Mouse (Mus musculus) gonadal fat pad, adult 2 months (tissue): ENCODE measurements around the gene Clcnka. TPM values are rescaled to one million over a fixed set of nuclear protein-coding genes. Genes with fewer than 3 reads are reported as not detected.

Source experiments
- DNase-seq: peaks from one replicate; pipeline ENCODE4 v3.0.0-alpha.2; 2012; ENCODE audit warnings: low read depth
- polyA plus RNA-seq: library from polyadenylated mRNA; depleted of rRNA; stranded (reverse); fragments of >200 nt; gene quantifications from 2 replicates; pipeline ENCODE4 v1.2.3, GENCODE M21; 2012

The Clcnka gene
- polyA plus RNA-seq, 1 experiment: 0.31 TPM

DNA sequence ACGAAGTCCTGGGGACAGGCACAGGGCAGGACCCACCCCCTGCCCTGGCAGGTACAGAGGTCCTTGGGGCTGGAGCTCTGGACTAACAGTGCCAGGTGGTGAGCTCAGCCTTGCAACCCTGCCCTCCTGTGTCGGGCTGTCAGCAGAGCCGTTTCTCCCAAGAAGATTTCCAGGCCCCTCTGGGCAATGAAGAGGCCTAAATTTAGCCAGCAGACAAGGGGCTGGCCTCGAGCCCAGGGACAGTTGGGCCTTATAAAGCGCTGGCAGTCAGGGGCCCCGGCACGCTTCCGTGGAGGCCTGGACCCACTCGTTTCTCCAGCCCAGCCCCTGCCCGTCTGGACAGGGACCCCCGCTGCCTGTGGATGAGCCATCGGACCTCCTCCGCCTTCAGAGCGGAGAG, 22.9 kb upstream of the Clcnka start:
- DNase-seq: no peak

GRCm38 (mm10) chr4:141420886-141421285, 22.4 kb upstream of the Clcnka start:
- no peak for DNase-seq

GRCm38 (mm10) chr4:141420192-141420829, 21.8 kb upstream of the Clcnka start, which contains the start of gene Hspb7:
Hspb7 (plus strand) TSS chr4:141420779.
- no peak for DNase-seq

DNA sequence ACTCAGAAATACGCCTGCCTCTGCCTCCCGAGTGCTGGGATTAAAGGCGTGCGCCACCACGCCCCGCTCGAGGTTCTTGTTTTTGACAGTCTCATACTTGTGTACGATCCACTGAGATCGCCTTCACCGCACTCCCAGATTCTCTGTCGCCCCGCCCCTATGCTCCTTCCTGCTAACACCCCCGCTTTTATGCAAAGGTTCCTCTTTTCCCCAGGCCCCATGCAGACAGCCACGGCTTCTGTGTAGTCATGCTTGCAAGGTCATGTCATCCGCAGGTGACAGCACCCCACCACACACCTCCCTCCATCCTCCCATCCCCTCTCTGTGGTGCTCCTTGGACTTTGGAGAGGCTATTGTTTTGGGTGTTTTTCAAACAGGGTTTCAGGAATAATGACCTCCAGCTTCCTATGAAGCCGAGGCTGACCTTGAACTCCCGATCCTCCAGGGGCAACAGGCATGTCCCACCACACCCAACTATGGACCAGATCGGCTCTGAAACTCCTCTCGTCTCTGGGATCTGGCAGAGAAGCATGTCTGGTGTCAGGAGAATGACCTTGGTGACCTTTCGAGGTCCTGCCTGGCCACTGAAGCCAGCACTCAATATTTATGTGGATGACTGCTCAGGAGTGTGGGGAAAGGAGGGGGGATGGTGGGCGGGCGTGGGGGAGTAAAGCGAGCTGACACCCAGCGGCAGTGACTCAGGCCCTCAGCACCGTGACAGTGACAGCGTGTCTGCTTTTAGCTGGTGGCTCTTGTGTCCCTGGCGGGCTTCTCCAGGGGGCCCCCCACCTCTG, 21.1 kb upstream of the Clcnka start:
- DNase-seq: no peak

- no peak for DNase-seq
Observed at GRCm38 (mm10) chr4:141415924-141416323, 17.4 kb upstream of the Clcnka start, which contains the start of gene Clcnkb. Clcnkb (minus strand) TSS chr4:141416014.

- no peak for DNase-seq
Observed at GRCm38 (mm10) chr4:141411430-141411992, 13.0 kb upstream of the Clcnka start.

DNA sequence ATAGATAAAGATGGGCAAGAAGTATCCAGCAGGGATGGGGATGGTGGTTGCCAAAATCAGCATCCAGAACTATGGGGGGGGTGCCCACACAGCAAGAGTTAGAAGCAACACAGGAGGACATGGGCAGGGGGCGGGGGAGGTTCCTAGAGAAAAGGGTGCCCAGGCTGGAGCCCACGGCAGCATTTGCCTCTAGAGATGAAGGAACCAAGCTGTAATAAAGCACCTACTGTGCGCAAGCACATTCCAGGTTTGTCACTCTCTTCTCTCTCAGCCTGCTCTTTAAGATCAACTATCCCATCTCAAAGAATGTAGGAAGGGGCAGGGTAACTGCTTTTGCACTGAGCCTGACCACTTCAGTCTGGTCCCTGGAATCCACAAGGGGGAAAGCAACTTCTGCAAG, 10.1 kb upstream of the Clcnka start:
- DNase-seq: no peak

DNA sequence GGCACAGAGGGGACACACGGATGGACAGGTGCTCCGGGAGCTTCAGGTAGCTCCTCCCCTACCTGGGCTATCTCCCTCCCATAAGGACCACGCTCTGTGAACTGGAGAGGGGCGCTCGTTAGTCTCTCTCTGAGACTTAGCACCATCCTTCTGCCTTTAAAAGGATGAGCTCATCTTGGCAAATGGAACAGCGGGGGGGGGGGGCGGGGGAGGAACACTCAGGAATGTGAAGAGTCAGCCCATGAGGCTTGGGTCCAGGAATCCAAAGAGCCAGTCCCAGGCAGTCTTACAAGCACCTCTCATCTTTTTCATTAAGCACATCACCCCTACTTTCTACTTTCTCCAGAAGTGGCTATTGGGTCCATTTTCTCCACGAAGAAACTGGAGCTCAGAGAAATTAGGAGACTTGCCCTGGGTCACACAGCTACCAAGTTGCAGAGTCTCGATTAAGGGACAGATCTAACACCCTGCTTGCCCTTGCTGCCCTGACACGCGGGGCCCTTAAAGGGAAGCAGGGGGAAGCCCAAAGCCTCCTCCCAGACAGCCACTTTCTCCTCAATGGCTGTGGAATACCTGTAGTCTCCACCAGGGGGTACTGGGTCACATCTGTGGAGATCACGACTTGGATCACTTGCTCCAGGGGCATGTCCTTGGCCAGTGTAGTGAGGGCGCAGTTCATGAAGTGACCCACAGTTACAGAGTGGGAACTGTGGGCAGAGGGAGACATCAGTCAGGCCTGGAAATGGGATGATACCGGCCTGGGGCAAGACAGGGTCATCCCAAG, 8.2 kb upstream of the Clcnka start:
- DNase-seq: no peak

GRCm38 (mm10) chr4:141405314-141405622, 6.7 kb upstream of the Clcnka start:
- DNase-seq: no peak

DNA sequence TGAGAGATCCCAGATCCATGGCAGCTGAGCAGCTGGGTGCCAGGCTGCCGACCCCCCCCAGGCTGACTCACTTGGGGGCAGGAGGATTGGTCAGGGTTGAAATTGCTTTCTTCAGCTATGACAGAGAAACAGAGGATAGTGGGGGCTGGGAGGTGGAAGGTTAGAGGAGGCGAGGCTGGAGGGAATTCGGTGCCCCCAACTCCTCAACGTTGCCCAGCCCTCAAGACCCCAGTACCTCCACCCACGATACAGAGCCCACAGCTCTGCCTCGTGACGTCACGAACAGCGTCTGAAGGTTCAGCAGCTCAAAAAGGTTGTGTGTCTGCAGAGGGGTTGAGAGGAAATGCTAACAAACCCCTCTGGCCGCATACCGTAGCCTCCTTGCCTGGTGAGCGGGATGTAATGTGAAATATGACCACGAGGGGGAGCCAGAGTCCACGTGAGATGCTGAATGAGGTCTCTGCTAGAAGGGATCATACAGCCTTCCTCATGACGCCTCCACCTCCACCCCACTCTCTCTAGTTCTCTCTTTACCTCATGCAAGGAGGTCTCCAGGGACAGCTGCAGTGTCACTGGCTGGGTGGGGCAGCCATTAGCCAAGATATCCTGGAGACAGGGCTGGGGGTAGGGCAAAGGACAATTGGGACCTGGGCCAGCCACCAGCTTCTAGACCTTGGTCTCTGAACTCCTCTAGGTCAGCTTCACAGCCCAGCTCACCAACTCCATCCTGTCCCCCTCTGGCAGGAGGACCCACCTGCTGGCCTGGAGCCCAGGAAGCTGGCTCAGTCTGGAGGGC, 6.2 kb upstream of the Clcnka start:
- DNase-seq: no peak

DNA sequence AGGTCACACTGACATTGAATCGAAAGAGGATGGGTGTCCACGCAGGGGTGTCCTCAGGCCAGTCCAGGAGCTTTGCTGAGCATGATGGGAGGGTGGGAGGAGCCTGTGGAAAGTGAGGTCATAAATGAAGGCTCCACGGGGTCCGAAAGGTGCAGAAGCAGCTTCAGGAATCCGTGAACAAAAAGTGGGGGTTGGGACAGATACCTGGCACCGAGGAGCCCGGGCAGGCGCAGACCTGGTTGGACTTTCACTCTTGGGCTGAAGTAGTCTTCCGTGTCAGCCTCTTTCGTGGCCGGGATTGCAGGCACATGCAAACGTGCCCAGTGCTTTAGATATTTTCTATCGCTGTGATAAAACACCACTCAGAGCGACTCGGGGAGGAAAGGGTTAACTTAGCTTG, 1.6 kb upstream of the Clcnka start:
- no peak for DNase-seq

GRCm38 (mm10) chr4:141397861-141398260, 663 bp downstream of the Clcnka start:
- no peak for DNase-seq

- no peak for DNase-seq
Observed at GRCm38 (mm10) chr4:141394751-141395150, 3.8 kb downstream of the Clcnka start.

- DNase-seq: no peak
Observed at GRCm38 (mm10) chr4:141391293-141391692, 7.2 kb downstream of the Clcnka start.

GRCm38 (mm10) chr4:141389366-141390150, 9.0 kb downstream of the Clcnka start:
- no peak for DNase-seq

DNA sequence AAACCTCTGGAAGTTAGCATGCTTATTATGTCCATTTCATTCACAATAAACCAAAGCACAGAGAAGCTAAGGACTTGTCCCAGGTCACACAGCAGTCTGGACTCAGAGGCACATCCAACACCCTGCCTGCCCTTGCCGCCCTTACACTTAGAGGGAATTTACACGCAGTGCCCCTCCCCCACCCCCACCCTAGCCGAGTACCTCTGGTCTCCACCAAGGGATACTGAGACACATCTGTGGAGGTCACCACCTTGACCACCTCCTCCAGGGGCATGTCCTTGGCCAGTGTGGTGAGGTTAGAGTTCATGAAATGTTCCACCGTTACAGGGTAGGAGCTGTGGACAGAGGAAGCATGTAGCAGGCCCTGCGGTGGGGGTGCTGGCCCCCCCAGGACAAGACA, 10.6 kb downstream of the Clcnka start:
- DNase-seq: no peak

- no peak for DNase-seq
Observed at GRCm38 (mm10) chr4:141387093-141387784, 11.3 kb downstream of the Clcnka start.

DNA sequence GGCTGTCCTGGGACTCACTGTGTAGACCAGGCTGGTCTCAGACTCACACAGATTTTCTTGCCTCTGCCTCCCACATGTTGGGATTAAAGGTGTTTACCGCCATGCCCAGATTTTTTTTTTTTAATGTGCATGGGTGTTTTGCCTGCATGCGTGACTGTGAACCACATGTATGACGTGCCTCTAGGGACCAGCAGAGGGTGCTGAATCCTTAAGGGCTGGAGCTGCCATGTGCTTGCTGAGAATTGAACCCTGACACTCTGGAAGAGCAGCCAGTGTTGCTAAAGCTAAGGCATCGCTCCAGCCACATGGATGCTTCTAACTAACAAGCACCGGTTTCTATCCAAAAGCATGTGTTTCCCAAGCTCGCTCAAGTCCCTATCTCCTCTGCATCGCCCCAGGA, 12.4 kb downstream of the Clcnka start:
- no peak for DNase-seq

DNA sequence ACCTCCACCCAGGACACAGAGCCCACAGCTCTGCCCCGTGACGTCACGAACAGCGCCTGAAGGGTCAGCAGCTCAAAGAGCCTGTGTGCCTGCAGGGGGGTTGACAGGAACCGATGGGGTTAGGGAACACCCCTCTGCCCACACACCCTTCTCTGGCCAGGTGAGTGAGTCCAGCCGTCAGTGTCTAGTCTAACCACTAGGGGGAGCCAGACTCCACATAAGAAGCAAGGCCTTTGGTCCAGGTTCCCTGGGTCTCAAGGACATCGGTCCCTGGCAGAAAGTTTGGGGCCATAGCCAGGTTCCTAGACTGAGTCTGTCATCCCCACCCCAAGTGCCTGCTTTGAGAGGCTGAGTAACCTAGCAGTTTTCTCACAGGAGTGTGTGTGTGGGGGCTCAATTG, 13.2 kb downstream of the Clcnka start:
- DNase-seq: no peak

- no peak for DNase-seq
Observed at GRCm38 (mm10) chr4:141382406-141382805, 16.1 kb downstream of the Clcnka start.
